Mouse (Mus musculus) thymus, adult 18-20 months (tissue): ENCODE results near the gene Rap1gap2.

Experiments
- DNase-seq, 2 experiments: peaks; one replicate each; pipeline ENCODE4 v3.0.0; 2022; ENCODE audit warnings: mixed read lengths in 2 of 2

The Rap1gap2 gene

DNA sequence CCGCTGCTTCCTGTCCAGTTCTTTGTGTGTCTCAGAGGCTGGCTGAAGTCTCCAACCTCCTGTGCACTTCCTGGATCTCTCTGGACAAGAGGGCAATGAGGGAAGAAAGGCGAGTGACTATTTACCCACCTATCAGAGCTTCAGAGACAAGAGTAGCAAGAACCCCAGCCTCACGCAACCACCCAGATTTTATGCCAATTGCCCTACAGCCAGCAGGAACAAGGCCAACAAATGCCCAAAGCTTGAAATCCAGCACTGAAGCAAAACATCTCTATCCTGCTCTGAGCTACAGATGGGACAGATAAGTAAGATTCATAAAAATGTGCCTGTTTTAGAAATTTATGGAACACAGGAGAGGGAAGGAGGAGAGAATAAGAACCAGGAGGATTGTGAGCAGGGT is 109.7 kb downstream of the Rap1gap2 start:
- DNase-seq: no peak

DNA sequence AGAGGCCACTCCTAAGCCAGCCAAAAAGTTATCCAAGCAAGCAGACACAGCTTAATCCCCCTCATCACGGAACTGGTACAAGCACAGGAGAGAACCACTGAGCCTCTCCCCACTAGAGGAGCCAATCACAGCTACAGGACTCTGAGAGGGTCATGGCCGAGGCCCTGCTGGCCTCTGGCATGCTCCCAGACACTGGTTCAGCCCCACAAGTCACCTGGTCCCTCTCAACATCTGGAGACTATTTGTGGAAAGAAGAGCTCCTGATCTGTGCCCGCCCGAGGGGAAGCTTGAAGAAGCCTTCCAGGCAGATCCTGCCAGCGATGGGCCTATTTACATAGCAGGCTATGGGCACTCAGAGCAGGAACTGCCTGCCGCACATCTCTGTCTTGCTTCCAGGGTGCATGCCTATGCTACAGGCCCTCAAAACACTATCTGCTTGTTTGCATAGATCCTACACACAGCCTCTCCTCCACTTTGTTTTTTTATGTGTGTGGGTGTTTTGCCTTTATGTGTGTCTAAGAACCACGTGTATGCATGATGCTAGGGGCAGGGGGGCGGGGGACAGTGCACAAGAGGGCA is 111.1 kb downstream of the Rap1gap2 start:
- no peak for DNase-seq

- no peak for DNase-seq
These were observed 111.7 kb downstream of the Rap1gap2 start for GRCm38 (mm10) chr11:74499058-74499457.

DNA sequence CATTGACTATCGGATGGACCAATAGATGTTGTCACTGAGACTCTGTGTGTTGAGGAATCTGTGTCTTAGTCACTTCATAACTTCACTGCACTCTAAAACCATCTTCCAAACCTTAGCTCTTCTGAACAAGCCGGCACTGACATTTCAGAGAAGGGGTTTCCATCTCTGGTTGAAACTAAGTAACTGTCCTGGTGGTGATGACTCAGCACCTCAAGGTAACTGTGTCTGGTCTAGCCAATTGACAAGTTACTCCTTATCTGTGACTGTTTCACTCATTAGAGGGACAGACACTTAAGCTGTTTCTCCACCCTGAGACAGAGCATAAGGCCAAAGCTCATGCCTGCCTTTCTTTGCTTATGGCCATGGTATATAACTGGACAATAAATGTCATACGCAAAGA is 114.1 kb downstream of the Rap1gap2 start:
- no peak for DNase-seq

DNA sequence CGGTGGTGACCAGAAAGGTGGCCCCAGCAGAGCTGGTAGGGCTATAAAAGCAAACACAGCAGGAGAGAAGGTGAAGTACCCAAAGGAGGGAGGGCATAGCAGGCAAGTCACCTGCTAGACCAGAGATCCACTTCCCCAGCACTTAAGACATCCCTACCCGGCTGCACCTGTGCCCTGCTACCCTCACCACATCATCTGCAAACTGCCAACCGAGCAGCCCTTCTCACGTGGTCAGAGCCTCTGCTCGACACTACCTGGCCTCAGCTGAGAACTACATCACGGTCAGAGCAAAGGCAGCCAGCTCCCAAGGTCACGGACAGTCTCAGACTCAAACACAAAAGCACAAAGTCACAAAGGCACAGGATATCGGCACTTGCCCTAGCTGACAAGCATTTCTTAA is 116.8 kb downstream of the Rap1gap2 start:
- no peak for DNase-seq

- DNase-seq: no peak
These were observed 117.4 kb downstream of the Rap1gap2 start for GRCm38 (mm10) chr11:74493172-74493862.

DNA sequence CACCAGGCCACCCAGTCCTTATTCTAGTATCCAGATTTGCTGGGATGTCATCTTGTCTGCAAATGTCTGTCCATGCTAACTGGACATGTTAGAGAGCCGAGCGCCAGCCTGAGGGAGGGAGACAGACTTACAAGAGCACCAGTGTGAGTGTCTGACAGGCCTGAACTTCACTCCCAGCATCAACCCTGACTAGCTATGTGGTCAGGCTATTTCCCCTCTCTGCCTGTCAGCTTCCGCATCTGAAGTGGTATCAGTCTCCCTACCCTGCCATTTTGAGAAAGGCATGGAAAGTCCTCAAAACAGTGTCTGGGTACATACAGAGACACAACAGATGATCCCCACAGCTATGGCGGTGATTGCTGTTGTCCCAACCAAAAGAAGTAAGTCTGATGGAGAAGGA is 119.6 kb downstream of the Rap1gap2 start:
- no peak for DNase-seq

DNA sequence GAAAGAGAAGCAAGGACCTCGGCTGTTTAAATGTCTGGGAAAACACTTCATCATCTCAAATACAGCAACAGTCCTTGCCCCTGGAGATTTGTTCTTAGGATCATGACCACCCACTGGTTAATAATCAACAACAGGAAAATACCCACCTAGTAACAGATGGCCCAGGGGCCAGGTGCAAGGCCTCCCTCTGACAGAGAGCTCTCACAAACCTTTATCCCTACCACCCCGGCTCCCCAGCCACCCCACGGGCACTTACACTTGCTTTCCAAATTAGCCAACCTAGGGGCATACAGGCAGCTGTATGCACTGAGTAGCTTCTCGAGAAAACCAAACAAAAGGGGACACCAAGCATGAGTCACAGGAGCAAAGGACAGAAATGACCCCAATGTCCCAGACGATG is 121.5 kb downstream of the Rap1gap2 start:
- no peak for DNase-seq

GRCm38 (mm10) chr11:74487952-74488351 is 122.8 kb downstream of the Rap1gap2 start:
- no peak for DNase-seq

DNA sequence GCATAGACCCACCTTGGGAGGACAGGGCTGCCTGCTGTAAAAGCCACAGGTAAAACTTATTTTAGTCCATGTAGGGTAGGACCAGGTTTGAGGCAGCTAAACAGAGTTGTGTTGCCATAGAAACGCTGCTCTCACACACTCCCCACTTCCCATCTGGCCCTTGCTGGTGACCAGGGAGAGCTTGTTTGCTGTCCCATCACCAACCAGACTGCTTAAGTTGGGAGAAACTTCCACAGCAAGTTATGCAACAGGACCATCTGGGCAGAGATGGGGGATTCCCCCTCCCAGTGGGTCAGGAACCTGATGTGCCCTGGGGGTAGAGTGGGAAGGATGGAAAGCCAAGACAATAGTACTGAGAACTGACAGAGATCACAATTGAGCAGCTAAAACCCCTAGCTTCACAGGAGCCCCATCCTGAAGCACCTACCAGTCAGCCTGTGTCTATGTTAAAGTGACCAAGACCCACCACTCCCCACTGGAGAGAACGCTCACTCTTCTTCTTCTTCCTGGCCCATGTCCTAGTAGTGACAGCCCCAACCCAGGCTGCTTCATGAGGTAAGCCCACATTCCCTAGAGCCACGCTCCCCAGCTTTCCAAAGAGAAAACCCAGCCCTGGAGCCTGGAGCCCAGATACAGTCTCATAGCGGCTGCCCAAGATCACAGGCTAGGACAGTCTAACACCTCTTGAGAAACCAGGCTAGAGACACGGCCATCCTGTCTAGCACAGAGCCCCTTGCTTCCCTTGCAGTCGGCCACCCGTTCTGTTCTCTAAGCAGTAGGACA is 125.1 kb downstream of the Rap1gap2 start:
- DNase-seq: no peak

DNA sequence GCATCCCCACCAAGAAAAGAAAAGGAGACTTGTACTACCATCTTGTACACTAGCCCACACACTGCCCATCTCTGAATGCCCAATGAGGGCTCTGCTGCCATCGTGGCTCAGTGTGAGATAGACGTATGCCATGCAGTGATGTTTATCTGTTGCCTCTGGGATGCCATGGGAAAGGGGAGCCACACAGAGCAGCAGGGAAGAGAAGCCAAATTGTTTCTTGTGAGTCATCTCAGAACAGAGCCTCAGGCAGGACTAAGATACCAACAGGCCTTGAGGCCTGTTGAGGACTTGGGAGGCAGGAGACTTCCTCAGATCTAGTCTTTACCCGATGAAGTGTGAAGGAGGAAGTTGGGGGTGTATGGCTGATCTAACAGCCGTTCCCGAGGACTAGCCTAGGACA is 126.8 kb downstream of the Rap1gap2 start:
- no peak for DNase-seq

GRCm38 (mm10) chr11:74483153-74483817 is 127.4 kb downstream of the Rap1gap2 start:
- DNase-seq: no peak

DNA sequence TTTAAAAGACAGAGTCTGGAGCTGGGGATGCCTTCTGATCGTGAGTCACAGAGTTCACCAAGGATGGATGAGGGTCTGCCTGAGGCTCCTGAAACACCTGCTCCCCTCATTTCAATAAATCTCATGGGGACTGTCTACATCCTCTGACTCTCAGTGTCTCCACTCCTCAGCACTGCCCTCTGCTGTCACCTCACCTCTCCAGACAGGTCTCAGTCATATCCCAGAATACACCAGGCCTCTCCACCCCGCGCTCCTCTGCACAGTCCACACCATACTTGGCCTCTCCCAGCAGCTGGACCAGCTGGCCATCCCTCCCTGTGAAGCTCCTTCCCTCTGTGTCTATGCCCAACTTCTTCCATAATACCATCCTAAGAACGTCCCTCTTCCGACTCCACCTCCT is 128.9 kb downstream of the Rap1gap2 start:
- no peak for DNase-seq

DNA sequence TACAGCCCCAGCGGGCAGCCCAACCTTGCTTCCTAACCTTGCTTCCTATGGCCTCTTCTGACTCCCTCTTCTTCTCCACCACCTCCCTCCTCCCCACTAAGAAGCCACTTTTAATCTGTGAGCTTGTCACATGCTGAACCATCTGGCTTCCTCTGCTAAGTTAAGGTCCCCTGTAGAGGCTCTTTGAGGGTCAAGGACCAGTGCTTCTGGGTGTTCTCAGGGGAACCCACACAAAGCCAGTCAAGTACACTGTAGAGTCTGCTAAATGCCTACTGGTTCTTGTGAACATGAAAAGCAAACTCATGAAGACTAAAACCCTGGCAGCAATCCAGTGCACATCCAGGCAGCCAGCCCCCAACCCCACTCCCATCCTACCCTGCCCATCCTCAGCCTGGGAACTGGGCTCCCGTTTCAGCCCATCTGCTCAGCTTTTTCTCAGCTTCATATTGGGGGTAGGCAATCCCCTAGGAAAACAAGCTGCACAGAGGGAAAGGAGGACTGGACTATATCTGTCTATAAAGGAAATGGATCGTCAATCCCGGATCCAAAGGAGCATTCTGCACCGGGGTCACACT is 130.9 kb downstream of the Rap1gap2 start:
- DNase-seq: no peak

- no peak for DNase-seq
These were observed 131.8 kb downstream of the Rap1gap2 start for GRCm38 (mm10) chr11:74478877-74479276.

DNA sequence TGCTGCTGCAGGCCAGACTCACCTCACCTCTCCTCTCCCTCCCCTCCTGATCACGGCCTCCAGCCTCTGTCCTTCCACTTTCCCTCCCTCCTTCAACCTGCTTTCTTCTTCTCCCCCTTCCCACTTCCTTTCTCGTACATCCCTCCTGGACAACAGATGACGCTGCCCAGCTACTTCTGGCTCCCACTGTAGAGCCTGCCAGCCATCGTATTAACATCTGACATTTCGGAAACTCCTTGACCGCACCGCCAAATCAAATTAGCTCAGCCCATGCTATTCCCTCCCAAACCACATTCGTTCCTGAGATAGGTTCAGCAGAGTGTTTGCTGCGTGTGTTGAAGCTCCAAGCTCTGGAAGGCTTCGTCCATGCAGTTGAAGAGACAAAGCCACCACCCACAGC is 138.0 kb downstream of the Rap1gap2 start:
- no peak for DNase-seq

DNA sequence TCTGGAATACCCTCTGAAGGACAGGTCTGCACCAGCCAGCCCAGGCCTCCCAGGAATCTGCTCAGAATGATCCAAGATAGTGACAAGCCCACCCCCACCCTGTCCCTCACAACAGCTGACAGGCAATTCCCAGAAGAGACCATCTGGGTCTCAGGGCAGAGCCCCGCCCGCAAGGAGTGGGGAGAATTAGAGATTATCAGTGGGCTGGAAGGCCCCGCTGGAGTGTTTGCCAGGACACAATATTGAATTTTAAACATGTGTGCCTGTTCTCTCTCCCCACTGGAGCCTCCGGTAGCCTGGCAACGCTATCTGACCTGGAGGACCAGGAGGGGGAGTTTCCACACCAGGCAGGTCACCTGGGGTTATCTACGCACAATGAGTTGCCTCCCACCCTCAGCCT is 142.5 kb downstream of the Rap1gap2 start:
- DNase-seq: no peak

DNA sequence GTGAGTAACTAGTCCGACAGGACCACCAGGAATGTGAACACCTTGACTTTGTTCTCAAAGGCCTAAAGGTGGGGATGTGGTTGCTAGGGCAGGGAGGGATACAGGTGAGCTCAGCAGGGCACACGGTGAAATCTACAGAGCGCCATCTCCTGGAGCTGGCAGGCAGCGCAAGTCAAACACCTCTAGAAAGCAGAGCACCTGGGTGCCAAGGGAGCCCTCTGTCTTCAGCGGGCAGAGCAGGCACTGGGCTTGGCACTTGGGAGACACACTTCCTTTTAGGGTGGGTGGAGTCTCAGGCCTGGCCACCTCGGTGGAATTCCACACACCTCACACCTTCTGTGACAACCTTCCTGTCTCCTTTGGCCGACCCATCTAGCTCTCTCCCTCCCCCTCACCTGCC is 145.0 kb downstream of the Rap1gap2 start:
- no peak for DNase-seq

- DNase-seq: no peak
These were observed 146.3 kb downstream of the Rap1gap2 start for GRCm38 (mm10) chr11:74464181-74464977.

GRCm38 (mm10) chr11:74462651-74463050 is 148.1 kb downstream of the Rap1gap2 start:
- DNase-seq: no peak

DNA sequence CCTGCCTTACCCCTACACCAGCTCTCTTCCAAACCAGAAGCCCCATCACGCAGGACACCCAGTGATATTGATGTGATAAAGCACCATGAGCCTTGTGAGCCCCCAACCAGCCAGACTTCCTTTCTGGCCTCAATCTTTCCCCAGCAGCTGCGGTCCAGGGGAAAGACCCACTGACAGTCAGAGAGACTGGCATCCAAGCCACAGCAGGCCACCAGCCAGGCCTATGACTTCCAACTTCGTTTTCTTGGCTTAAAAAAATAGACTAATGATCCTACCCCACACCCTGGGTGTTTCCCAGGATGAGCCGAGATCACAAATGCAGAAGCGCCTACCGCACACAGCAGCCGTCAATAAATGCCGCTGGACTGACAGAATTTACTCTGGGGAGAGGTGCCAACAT is 151.1 kb downstream of the Rap1gap2 start:
- no peak for DNase-seq

- DNase-seq: no peak
These were observed 152.3 kb downstream of the Rap1gap2 start for GRCm38 (mm10) chr11:74458400-74458799.
